Mouse (Mus musculus) bone marrow, adult 2 months (tissue): Measurements from ENCODE around the gene Wdr81.

Experiments used
- CTCF ChIP-seq: fragments of 200-500 bp; IDR thresholded peaks from 2 replicates; pipeline ENCODE4 v1.5.1; 2011; ENCODE audit warnings: low read length, control low read depth; ENCODE audit not compliant: control insufficient read depth, insufficient read depth
- POLR2A ChIP-seq: fragments of 200-500 bp; IDR thresholded peaks from 2 replicates; pipeline ENCODE4 v1.6.1; 2011; ENCODE audit warnings: low read depth, mild to moderate bottlenecking, control low read depth, low read length, borderline replicate concordance; ENCODE audit not compliant: control insufficient read depth

GRCm38 (mm10) chr11:75452812-75453557, 1.5 kb downstream of the Wdr81 start:
- no peak for TF ChIP-seq POLR2A
- TF ChIP-seq CTCF = no peak
